Mouse (Mus musculus): ENCODE results near the gene Sept4. TPM values are rescaled to one million over a fixed set of nuclear protein-coding genes. Genes with fewer than 3 reads are reported as not detected.

Sept4 gene
- 10 to 100 TPM; 89.3 to 99.0 TPM for total RNA-seq (2021)

- intact Hi-C loops (cut with DNase I), result no loop called here
- DNase-seq, result no peak
Measured at GRCm38 (mm10) chr11:87568255-87568953, at the start of gene Sept4. Gene Sept4, plus strand, starts transcription at chr11:87568903.

GRCm38 (mm10) chr11:87519260-87519659, 49.4 kb upstream of the Sept4 start:
- intact Hi-C loops (cut with DNase I), result no loop called here

GRCm38 (mm10) chr11:87523466-87523865, 45.2 kb upstream of the Sept4 start:
- intact Hi-C loops (cut with DNase I), result loop anchor here (5.0 kb wide), 1 partner anchor 59 kb away; no protein-coding TSS in a partner anchor
- DNase-seq, result no peak

More at GRCm38 (mm10) chr11:87519260-87519659, 49.4 kb upstream of the Sept4 start:
- DNase-seq, result peak; percentile 45 to 50

- intact Hi-C loops (cut with DNase I), result loop anchor here (5.0 kb wide), 1 partner anchor 58 kb away; no protein-coding TSS in a partner anchor
- no peak for DNase-seq
Measured at GRCm38 (mm10) chr11:87523967-87524366, 44.7 kb upstream of the Sept4 start.

- intact Hi-C loops (cut with DNase I), result loop anchor here (5.0 kb wide), 1 partner anchor 58 kb away; no protein-coding TSS in a partner anchor
- DNase-seq, result peak in 1 of 2 experiments; percentile 11
Measured at GRCm38 (mm10) chr11:87524780-87525179, 43.9 kb upstream of the Sept4 start.

GRCm38 (mm10) chr11:87527364-87527763, 41.3 kb upstream of the Sept4 start:
- DNase-seq, result no peak
- intact Hi-C loops (cut with DNase I), result no loop called here

- peak in 1 of 2 experiments; percentile 8 for DNase-seq
- intact Hi-C loops (cut with DNase I), result no loop called here
Measured at GRCm38 (mm10) chr11:87527990-87528389, 40.7 kb upstream of the Sept4 start.

- intact Hi-C loops (cut with DNase I), result no loop called here
Measured at GRCm38 (mm10) chr11:87531695-87532094, 37.0 kb upstream of the Sept4 start.

GRCm38 (mm10) chr11:87542285-87542684, 26.4 kb upstream of the Sept4 start:
- no peak for DNase-seq
- intact Hi-C loops (cut with DNase I), result no loop called here

More at GRCm38 (mm10) chr11:87531695-87532094, 37.0 kb upstream of the Sept4 start:
- no peak for DNase-seq

- DNase-seq, result no peak
- intact Hi-C loops (cut with DNase I), result no loop called here
Measured at GRCm38 (mm10) chr11:87542906-87543305, 25.8 kb upstream of the Sept4 start.

GRCm38 (mm10) chr11:87553342-87553741, 15.4 kb upstream of the Sept4 start:
- intact Hi-C loops (cut with DNase I), result no loop called here
- no peak for DNase-seq

GRCm38 (mm10) chr11:87554386-87554785, 14.3 kb upstream of the Sept4 start:
- intact Hi-C loops (cut with DNase I), result no loop called here
- DNase-seq, result peak; percentile 32 to 49

- intact Hi-C loops (cut with DNase I), result no loop called here
- no peak for DNase-seq
Measured at GRCm38 (mm10) chr11:87555106-87555703, 13.5 kb upstream of the Sept4 start.

GRCm38 (mm10) chr11:87561208-87561607, 7.5 kb upstream of the Sept4 start:
- intact Hi-C loops (cut with DNase I), result no loop called here
- no peak for DNase-seq

- intact Hi-C loops (cut with DNase I), result no loop called here
- peak in 1 of 2 experiments; percentile 16 for DNase-seq
Measured at GRCm38 (mm10) chr11:87566501-87566900, 2.2 kb upstream of the Sept4 start, which contains the start of gene Gm11492. Gene Gm11492, plus strand, starts transcription at chr11:87566653.

GRCm38 (mm10) chr11:87570743-87571142, 2.0 kb downstream of the Sept4 start:
- intact Hi-C loops (cut with DNase I), result no loop called here
- no peak for DNase-seq

- intact Hi-C loops (cut with DNase I), result no loop called here
Measured at GRCm38 (mm10) chr11:87571361-87571950, 2.8 kb downstream of the Sept4 start.

GRCm38 (mm10) chr11:87573751-87574150, 5.0 kb downstream of the Sept4 start:
- intact Hi-C loops (cut with DNase I), result no loop called here
- peak in 1 of 2 experiments; percentile 14 for DNase-seq

More at GRCm38 (mm10) chr11:87571361-87571950, 2.8 kb downstream of the Sept4 start:
- DNase-seq, result peak; percentile 41 to 43

- intact Hi-C loops (cut with DNase I), result no loop called here
- DNase-seq, result no peak
Measured at GRCm38 (mm10) chr11:87574520-87575180, 5.9 kb downstream of the Sept4 start.

GRCm38 (mm10) chr11:87577601-87578248, 9.0 kb downstream of the Sept4 start:
- intact Hi-C loops (cut with DNase I), result no loop called here
- DNase-seq, result no peak

Data from heart, postnatal 10 days (tissue).